Mouse (Mus musculus) cerebellum, postnatal 14 days (tissue): ENCODE data around the gene Tcf7.

ENCODE experiments used
- DNase-seq, 2 experiments: peaks; one replicate each; pipeline ENCODE4 v3.0.0; 2021; ENCODE audit warnings: mixed read lengths in 2 of 2

The Tcf7 gene

GRCm38 (mm10) chr11:52282420-52282773 is 417 bp downstream of the Tcf7 start:
- no peak for DNase-seq

GRCm38 (mm10) chr11:52281568-52282328 is 1.1 kb downstream of the Tcf7 start:
- no peak for DNase-seq

- no peak for DNase-seq
Measured at GRCm38 (mm10) chr11:52280566-52281455, 2.0 kb downstream of the Tcf7 start.

GRCm38 (mm10) chr11:52279611-52280145 is 3.1 kb downstream of the Tcf7 start:
- DNase-seq: no peak

GRCm38 (mm10) chr11:52278991-52279390 is 3.8 kb downstream of the Tcf7 start:
- DNase-seq: no peak

- DNase-seq: no peak
Measured at GRCm38 (mm10) chr11:52278164-52278563, 4.7 kb downstream of the Tcf7 start.

- no peak for DNase-seq
Measured at GRCm38 (mm10) chr11:52277433-52278150, 5.2 kb downstream of the Tcf7 start.

- no peak for DNase-seq
Measured at GRCm38 (mm10) chr11:52276961-52277391, 5.8 kb downstream of the Tcf7 start.

- no peak for DNase-seq
Measured at GRCm38 (mm10) chr11:52275774-52276555, 6.8 kb downstream of the Tcf7 start.

- DNase-seq: no peak
Measured at GRCm38 (mm10) chr11:52275366-52275765, 7.4 kb downstream of the Tcf7 start.

- DNase-seq: peak in 1 of 2 experiments; percentile 38
Measured at GRCm38 (mm10) chr11:52274456-52275112, 8.2 kb downstream of the Tcf7 start.

GRCm38 (mm10) chr11:52273942-52274330 is 8.9 kb downstream of the Tcf7 start:
- DNase-seq: no peak

GRCm38 (mm10) chr11:52273183-52273941 is 9.5 kb downstream of the Tcf7 start:
- DNase-seq: no peak

- DNase-seq: no peak
Measured at GRCm38 (mm10) chr11:52272619-52273018, 10.2 kb downstream of the Tcf7 start.

GRCm38 (mm10) chr11:52271765-52272495 is 10.9 kb downstream of the Tcf7 start:
- DNase-seq: no peak

GRCm38 (mm10) chr11:52269841-52270240 is 13.0 kb downstream of the Tcf7 start:
- DNase-seq: no peak

- DNase-seq: no peak
Measured at GRCm38 (mm10) chr11:52268104-52268835, 14.5 kb downstream of the Tcf7 start.

GRCm38 (mm10) chr11:52267271-52267670 is 15.5 kb downstream of the Tcf7 start:
- no peak for DNase-seq

GRCm38 (mm10) chr11:52265616-52266307 is 17.1 kb downstream of the Tcf7 start:
- DNase-seq: no peak
